Mouse (Mus musculus) ES-CJ7 (cell line): ENCODE data around the gene Kank4.

Source experiments
- DNase-seq: peaks from one replicate; pipeline ENCODE4 v3.0.0; 2011; ENCODE audit warnings: low read depth, low spot score

Gene Kank4

GRCm38 (mm10) chr4:98817184-98817911, at the start of gene Kank4:
Gene Kank4 (minus strand): TSS chr4:98817537.
- DNase-seq = peak; percentile 63

- DNase-seq = peak; percentile 89
Observed at GRCm38 (mm10) chr4:98865386-98866237, 48.3 kb upstream of the Kank4 start.

GRCm38 (mm10) chr4:98864546-98864945, 47.2 kb upstream of the Kank4 start:
- DNase-seq = peak; percentile 83

GRCm38 (mm10) chr4:98864094-98864493, 46.8 kb upstream of the Kank4 start:
- peak; percentile 95 for DNase-seq

DNA sequence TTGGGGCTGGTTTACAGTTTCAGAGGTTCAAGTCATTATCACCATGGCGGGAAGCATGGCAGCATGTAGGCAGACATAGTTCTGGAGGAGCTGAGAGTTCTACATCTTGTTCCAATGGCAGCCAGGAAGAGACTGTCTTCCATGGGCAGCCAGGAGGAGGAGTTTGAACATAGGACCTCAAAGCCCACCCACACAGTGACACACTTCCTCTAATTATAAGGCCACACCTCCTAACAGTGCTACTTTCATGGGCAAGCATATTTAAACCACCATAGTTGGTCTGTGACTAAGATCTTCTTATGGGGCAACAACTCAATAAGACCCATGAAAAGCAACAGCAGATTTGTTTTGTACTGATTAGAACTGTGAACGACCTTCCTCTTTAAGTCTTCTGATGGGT, 46.1 kb upstream of the Kank4 start:
- DNase-seq = peak; percentile 81

GRCm38 (mm10) chr4:98858151-98858855, 41.0 kb upstream of the Kank4 start:
- peak; percentile 55 for DNase-seq

GRCm38 (mm10) chr4:98857037-98857648, 39.8 kb upstream of the Kank4 start:
- peak; percentile 71 for DNase-seq

DNA sequence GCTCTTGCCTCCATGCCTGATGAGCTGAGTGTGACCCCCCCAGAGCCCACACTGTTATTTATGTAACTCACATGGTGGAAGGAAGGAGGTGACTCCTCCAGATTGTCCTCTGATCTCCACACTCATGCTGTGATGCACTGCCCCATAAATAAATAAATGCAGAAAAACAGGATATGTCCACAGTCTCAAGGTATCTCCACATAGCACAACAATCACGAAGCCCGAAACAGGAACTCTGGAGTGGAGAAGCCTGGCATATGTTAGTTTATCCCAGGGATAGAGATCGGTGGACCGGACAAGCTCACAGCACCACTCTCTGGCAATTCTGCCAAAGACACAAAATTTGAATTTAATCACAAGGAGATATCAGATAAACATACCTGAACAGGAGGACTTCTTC, 36.6 kb upstream of the Kank4 start:
- no peak for DNase-seq

GRCm38 (mm10) chr4:98850485-98850884, 33.1 kb upstream of the Kank4 start:
- peak; percentile 33 for DNase-seq

DNA sequence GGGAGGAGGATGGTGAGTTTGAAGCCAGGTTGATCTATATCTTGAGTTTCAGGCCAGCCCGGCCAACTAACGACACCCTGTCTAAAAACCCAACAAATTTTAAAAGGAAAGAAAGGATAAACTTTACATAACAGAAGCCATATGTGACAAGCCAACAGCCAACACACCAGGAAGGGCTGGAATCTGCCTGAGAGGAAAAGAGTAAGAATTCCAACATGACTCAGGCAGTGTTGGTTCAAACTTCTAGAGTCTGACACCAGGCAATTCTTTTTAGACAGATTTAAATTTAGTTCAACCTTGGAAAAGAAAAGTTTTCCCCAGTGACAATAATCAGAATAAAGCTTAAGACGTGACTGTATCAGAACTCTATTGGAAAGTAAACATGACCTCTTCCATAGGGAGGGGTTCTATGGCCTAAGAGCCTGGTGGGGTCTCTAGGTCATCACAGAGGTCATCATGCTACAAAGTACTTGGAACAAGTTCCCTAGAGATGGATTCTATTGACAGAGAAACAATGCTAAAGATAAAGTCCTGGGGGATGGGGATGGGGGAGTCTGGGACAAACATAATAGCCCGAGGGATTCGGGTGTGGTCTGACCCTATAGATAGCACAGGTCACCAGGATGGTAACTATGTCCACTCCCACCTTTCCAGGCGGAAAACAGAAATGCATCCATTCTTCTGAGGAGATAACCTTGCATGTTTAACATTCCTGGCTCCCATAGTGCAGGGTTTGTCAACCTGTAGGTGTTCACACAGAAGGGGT, 30.0 kb upstream of the Kank4 start:
- DNase-seq = peak; percentile 93

DNA sequence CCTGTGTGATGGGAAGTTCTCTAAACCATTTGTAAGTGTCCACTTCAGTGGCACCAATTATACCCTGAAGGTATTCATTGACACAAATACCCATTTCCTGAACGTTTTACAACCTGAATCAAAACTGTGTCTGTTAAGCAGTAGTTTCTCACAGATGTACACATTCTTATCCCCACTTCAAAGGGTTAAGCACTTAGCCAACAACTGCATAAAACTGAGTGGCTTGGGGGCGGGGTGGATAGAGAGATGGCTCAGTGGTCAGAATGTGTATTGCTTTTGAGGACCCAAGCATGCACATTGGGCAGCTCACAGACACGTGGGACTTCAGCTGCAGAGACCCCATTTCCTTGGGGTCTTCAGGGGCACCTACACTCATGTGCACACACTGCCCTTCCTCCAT, 29.1 kb upstream of the Kank4 start:
- DNase-seq = peak; percentile 91

DNA sequence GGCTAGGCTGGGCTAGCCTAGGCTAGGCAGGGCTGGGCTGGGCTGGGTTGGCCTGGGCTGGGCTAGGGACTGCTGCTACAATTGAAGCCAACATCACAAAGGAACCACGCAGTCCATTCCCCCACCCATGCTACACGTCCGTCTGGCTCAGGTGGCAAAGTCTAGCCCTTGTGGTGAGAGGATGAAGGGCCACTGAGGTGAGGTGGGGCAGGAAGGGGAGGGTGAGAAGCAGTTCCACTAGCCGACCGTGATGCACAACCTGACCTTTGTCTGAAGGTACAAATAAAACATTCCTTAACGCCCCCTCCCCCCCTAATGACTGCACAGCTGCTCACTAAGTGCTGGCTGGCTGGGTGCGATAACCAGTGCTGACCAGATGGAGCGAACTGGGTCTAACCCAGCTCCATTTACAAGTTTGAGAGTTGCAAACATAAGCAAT, 28.4 kb upstream of the Kank4 start:
- DNase-seq = peak; percentile 99

DNA sequence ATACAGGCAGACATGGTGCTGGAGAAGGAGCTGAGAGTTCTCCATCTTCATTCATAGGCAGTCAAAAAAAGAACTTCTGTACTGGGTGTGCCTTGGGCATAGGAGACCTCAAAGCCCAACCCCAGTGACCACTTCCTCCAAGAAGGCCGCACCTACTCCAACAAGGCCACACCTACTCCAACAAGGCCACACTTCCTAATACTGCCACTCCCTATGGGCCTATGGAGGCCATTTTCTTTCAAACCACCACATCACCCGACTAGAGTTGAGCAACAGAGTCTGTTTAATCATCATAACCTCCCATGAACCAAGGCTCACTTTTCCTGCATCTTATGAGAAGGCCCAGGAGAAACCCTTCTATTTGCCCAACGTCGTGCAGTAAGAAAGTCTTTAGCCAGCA, 27.9 kb upstream of the Kank4 start:
- peak; percentile 75 for DNase-seq

GRCm38 (mm10) chr4:98843906-98844597, 26.7 kb upstream of the Kank4 start:
- DNase-seq = peak; percentile 38

- DNase-seq = peak; percentile 95
Observed at GRCm38 (mm10) chr4:98841251-98841650, 23.9 kb upstream of the Kank4 start.

DNA sequence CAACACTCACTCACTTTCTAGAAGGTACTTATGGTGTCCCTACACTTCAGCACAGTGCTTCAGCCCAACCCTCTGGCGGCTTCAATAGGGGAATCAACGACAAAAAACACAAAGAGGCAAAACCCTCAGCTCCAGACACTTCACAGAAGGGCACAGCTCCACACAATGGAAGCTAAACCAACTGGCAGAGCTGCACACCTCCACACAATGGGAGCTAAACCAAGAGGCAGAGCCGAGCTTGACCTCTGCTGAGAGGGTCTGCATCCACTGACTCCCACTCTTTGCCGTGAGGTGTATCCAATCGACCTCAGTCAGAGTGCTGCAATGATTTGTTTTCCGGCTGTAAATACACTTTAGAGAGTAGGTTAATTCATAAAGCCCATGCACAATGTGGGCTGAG, 23.2 kb upstream of the Kank4 start:
- peak; percentile 77 for DNase-seq

GRCm38 (mm10) chr4:98838913-98839312, 21.6 kb upstream of the Kank4 start:
- DNase-seq = no peak

GRCm38 (mm10) chr4:98837715-98838505, 20.6 kb upstream of the Kank4 start:
- DNase-seq = no peak

GRCm38 (mm10) chr4:98836519-98836918, 19.2 kb upstream of the Kank4 start:
- DNase-seq = no peak
